Mouse (Mus musculus) liver, embryonic 14.5 days (tissue): Measurements from ENCODE around the gene Tnr. TPM values are rescaled to one million over a fixed set of nuclear protein-coding genes. Genes with fewer than 3 reads are reported as not detected.

Source experiments
- ATAC-seq: fragments of 200-750 bp; cut with Nextera tagmentation; 2 replicates; pipeline ENCODE4 v1.8.0; 2017; ENCODE audit warnings: moderate number of reproducible peaks, mild to moderate bottlenecking, moderate library complexity; ENCODE audit not compliant: insufficient read depth
- DNase-seq, 3 experiments: peaks; one replicate each; pipeline ENCODE4 v3.0.0-alpha.2; 2012 to 2013; ENCODE audit warnings: low read depth in 3 of 3, low spot score in 3 of 3
- H3K27ac ChIP-seq: fragments of 300-500 bp; sonication (generic); 2 replicates; pipeline ENCODE4 v1.5.1; 2014; ENCODE audit warnings: moderate library complexity, mild to moderate bottlenecking, control low read depth, inconsistent platforms
- H3K27me3 ChIP-seq: fragments of 300-500 bp; sonication (generic); 2 replicates; pipeline ENCODE4 v1.6.1; 2014; ENCODE audit warnings: mild to moderate bottlenecking, low read length, moderate library complexity; ENCODE audit not compliant: control insufficient read depth, insufficient read depth
- H3K36me3 ChIP-seq: fragments of 300-500 bp; sonication (generic); replicated peaks from 2 replicates; pipeline ENCODE4 v1.6.1; 2014; ENCODE audit warnings: low read depth; ENCODE audit not compliant: control insufficient read depth, insufficient read depth
- H3K4me1 ChIP-seq, 2 experiments: fragments of 200-500 bp in 1 of 2; fragments of 300-500 bp in 1 of 2; sonication (generic) in 1 of 2; replicated peaks; 2 replicates each; pipeline ENCODE4 v1.6.1; 2012 to 2014; ENCODE audit warnings: antibody characterized with exemption in 1 of 2, inconsistent platforms in 1 of 2, low read length in 1 of 2; ENCODE audit not compliant: control insufficient read depth in 2 of 2, insufficient read depth in 2 of 2
- H3K4me2 ChIP-seq: fragments of 300-500 bp; sonication (generic); 2 replicates; pipeline ENCODE4 v1.6.1; 2014; ENCODE audit warnings: low read depth, mild to moderate bottlenecking, control low read depth, moderate library complexity
- H3K4me3 ChIP-seq, 2 experiments: fragments of 200-500 bp in 1 of 2; fragments of 300-500 bp in 1 of 2; sonication (generic) in 1 of 2; 2 replicates each; pipeline ENCODE4 v1.5.1; 2012 to 2014; ENCODE audit warnings: low read depth in 2 of 2, low read length in 2 of 2, mild to moderate bottlenecking in 2 of 2, control low read depth in 1 of 2, inconsistent platforms in 1 of 2, moderate library complexity in 1 of 2; ENCODE audit not compliant: insufficient read depth in 1 of 2
- H3K9ac ChIP-seq: fragments of 300-500 bp; sonication (generic); replicated peaks from 2 replicates; pipeline ENCODE4 v1.6.1; 2014; ENCODE audit warnings: mild to moderate bottlenecking, control low read depth, moderate library complexity
- H3K9me3 ChIP-seq: fragments of 300-500 bp; sonication (generic); 2 replicates; pipeline ENCODE4 v1.6.1; 2016; ENCODE audit warnings: low read length, mixed read lengths; ENCODE audit not compliant: control insufficient read depth
- CTCF ChIP-seq: IDR thresholded peaks from 2 replicates; pipeline ENCODE4 v1.5.1; 2016; ENCODE audit warnings: antibody characterized with exemption, low read depth, control low read depth
- EP300 ChIP-seq: IDR thresholded peaks from 2 replicates; pipeline ENCODE4 v1.6.1; 2016; ENCODE audit warnings: antibody characterized with exemption, low read depth
- WGBS: fragments of 180-500 bp; shearing (Covaris S2); extraction: QIAGEN DNeasy Blood & Tissue Kit; methylation state at CpG from one replicate; pipeline ENCODE4 v1.1.7; 2014; ENCODE audit not compliant: insufficient replicate concordance; 5-methylcytosine and 5-hydroxymethylcytosine counted together
- polyA plus RNA-seq, 2 experiments: library from polyadenylated mRNA; depleted of rRNA in 1 of 2; stranded (reverse) in 1 of 2; unstranded in 1 of 2; fragments of >200 nt; fragmentation: Nextera tagmentation in 1 of 2; extraction: Ambion mirVana in 1 of 2; gene quantifications; 2 replicates each; pipeline versions ENCODE4 v1.2.1 to v1.2.3; 2012 to 2014

Tnr gene
- polyA plus RNA-seq, 2 experiments, result 0.02 to 0.03 TPM

DNA sequence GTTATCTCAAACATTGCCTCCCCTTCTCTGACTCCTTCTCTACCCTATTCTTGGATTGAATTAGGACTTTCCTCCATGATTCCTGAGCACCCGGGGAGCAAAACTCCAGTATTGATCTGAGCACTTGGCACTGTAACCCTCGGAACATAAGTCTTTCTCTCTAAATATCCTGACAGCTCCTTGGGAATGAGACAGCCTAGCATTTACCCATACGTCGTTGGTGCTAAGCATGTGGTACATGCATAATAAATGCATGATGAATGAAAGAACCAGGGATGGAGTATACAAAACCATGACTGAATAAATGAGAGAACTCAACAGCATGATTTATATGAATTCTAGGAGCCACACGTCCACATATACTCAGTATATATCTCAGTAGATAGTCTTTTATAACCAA lies 226.8 kb downstream of the Tnr start:
- no peaks in the 10 kb centered on the region for H3K27me3 ChIP-seq
- TF ChIP-seq EP300, result no peak
- no peak for TF ChIP-seq CTCF
- H3K4me3 ChIP-seq, result no peak overlapping the region
- no peak overlapping the region for H3K9ac ChIP-seq
- no peaks in the 10 kb centered on the region for H3K9me3 ChIP-seq
- DNase-seq (no peak), ATAC-seq (no peak)
- no peak overlapping the region for H3K4me2 ChIP-seq
- WGBS, result 59% methylated on average over 5 of the region's 5 CpGs
- no peaks in the 10 kb centered on the region for H3K4me1 ChIP-seq
- H3K27ac ChIP-seq, result no peak overlapping the region
- no peaks in the 10 kb centered on the region for H3K36me3 ChIP-seq

DNA sequence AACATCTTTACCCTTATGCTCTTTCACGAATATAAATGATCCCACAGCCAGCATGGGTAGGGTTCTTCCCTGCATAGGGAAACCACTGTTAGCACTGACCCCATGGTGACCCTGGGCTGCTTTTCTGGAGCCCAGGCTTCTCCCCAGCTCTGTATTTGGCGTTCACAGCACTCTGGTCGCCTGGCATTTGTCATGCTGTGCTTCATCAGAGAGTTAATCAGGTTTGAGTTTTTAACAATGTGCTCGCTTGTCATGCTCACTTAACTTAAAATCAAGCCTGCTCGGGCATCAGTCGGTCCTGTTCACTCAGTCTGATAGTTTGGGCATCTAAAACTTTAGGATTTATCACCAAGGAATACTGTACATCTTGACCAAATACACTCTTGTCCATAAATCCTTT lies 227.3 kb downstream of the Tnr start:
- H3K36me3 ChIP-seq, result no peaks in the 10 kb centered on the region
- no peaks in the 10 kb centered on the region for H3K9me3 ChIP-seq
- no peak for TF ChIP-seq CTCF
- H3K4me1 ChIP-seq, result no peaks in the 10 kb centered on the region
- H3K4me3 ChIP-seq, result no peak overlapping the region
- no peaks in the 10 kb centered on the region for H3K27me3 ChIP-seq
- DNase-seq, result no peak
- no peak overlapping the region for H3K9ac ChIP-seq
- 33% methylated on average over 6 of the region's 6 CpGs for WGBS
- H3K27ac ChIP-seq, result no peak overlapping the region
- no peak overlapping the region for H3K4me2 ChIP-seq
- ATAC-seq, result no peak

DNA sequence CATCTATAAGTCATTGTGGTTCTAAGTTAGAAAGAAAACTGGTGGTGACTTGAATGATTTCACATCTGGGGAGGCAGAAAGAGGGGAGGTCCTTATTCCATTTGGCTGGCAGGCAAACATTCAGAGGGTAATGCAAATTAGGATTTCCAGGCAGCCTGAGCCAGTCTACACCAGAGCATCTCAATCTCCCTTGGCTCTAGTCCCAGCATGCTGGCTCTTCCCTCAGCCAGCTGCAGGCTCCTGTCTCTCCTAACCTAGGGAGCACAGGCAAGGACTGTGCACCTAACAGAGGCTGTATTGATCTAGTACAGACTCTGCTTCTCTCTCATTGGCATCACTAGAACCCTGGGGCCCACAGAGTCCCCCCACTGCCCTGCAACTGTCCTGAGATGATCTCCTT lies 237.4 kb downstream of the Tnr start:
- ATAC-seq (no peak), DNase-seq (no peak)
- TF ChIP-seq EP300 (no peak), CTCF (no peak)
- Histone ChIP-seq H3K4me3 (no peak overlapping the region), H3K27ac (no peak overlapping the region), H3K4me2 (no peak overlapping the region), H3K27me3 (no peaks in the 10 kb centered on the region), H3K4me1 (no peaks in the 10 kb centered on the region), H3K9me3 (no peaks in the 10 kb centered on the region), H3K9ac (no peak overlapping the region), H3K36me3 (no peaks in the 10 kb centered on the region)

DNA sequence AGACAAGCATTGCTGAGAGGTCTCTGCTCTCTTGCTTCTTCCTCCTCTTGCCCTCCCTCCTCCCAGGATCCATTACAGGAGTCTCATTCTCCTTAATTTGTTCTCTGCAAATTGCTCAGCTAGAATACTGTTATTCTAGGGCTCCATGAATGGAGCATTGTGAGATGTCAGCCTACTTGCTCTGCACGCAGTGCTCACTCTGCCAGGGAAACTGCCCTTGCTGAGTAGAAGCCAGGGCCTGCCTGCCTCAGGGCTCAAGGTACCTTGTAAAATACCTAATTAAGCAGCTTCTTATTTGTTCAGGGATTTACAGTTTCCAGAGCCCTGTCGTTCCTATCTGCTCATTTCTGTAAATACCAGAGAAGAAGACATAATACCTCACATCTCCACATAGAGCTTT lies 240.3 kb downstream of the Tnr start:
- no peak overlapping the region for H3K4me3 ChIP-seq
- DNase-seq, result no peak
- H3K4me1 ChIP-seq, result no peaks in the 10 kb centered on the region
- WGBS, result 60% methylated on average over 2 of the region's 2 CpGs
- TF ChIP-seq EP300 (no peak), CTCF (no peak)
- no peaks in the 10 kb centered on the region for H3K36me3 ChIP-seq
- H3K27me3 ChIP-seq, result no peaks in the 10 kb centered on the region
- ATAC-seq, result no peak
- no peaks in the 10 kb centered on the region for H3K9me3 ChIP-seq
- H3K27ac ChIP-seq, result no peak overlapping the region
- H3K9ac ChIP-seq, result no peak overlapping the region
- H3K4me2 ChIP-seq, result no peak overlapping the region

DNA sequence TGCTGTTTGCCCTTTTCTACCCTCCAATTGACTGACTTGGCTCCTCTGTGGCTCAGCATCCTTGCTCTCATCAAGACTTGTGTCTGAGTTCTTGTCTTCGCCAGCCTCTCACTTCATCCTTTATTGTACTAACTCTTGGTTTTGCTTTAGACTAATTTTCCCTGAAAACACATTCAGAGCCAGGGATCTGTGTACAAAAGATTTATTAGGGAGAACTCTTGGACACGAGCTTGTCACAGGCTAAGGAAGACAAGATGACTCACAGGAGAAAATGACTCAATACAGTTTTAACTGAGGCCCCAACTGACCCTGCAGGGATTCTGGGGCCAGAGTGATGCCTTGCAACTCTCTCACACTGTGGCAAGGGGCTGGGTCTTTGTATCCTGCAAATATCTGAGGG lies 241.3 kb downstream of the Tnr start:
- Histone ChIP-seq H3K9me3 (no peaks in the 10 kb centered on the region), H3K4me3 (no peak overlapping the region), H3K4me1 (no peaks in the 10 kb centered on the region), H3K36me3 (no peaks in the 10 kb centered on the region), H3K4me2 (no peak overlapping the region), H3K27me3 (no peaks in the 10 kb centered on the region), H3K27ac (no peak overlapping the region), H3K9ac (no peak overlapping the region)
- ATAC-seq, result no peak
- TF ChIP-seq EP300 (no peak), CTCF (no peak)
- DNase-seq, result no peak
- 38% methylated on average over 2 of the region's 2 CpGs for WGBS

DNA sequence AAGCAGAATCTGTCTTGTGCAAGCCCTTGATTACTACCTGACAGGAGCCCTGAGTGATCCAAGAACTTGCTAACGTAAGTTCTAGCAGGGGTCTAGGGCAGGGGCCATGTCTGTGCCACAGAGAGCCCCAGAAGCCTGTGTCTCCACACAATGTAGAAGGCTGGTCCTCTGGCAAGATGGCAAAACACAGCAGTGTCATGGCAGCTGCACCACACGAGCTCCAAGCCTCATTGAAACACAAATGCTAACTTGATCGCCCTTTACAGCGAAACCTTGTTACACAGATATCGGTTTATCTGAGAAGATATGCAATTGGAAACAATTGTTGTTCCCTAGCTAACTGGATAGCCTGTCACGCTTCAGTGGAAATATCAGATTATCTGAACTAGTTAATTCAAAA lies 246.4 kb downstream of the Tnr start:
- no peak for ATAC-seq
- H3K9ac ChIP-seq, result no peak overlapping the region

More for the DNA sequence above, 246.4 kb downstream of the Tnr start:
- WGBS, result 60% methylated on average over 6 of the region's 6 CpGs
- no peaks in the 10 kb centered on the region for H3K36me3 ChIP-seq
- TF ChIP-seq CTCF (no peak), EP300 (no peak)
- H3K4me3 ChIP-seq, result no peak overlapping the region
- H3K9me3 ChIP-seq, result no peaks in the 10 kb centered on the region
- no peaks in the 10 kb centered on the region for H3K27me3 ChIP-seq
- H3K4me2 ChIP-seq, result no peak overlapping the region
- no peak for DNase-seq
- no peaks in the 10 kb centered on the region for H3K4me1 ChIP-seq
- no peak overlapping the region for H3K27ac ChIP-seq
